Mouse (Mus musculus): ENCODE measurements at regions not wholly inside any gene's neighbourhood (a gene's known extent, or its start where the extent isn't known, plus 50 kb on each side); places are given as distances from the start of the nearest gene placed in this dataset.

- no peak overlapping the region for H3K9ac ChIP-seq
- no peak for ATAC-seq
- no peaks in the 10 kb centered on the region for H3K36me3 ChIP-seq
- no peaks in the 10 kb centered on the region for H3K9me3 ChIP-seq
- no peak overlapping the region for H3K27ac ChIP-seq
- H3K4me2 ChIP-seq (replicated peaks): no peak overlapping the region
- H3K4me3 ChIP-seq (replicated peaks): no peak overlapping the region
- 0 out of 2 replicates have a peak, but pooled peaks cover 5% of the 10 kb centered on the region for H3K4me1 ChIP-seq (replicated peaks)
- no peaks in the 10 kb centered on the region for H3K27me3 ChIP-seq (replicated peaks)
- 86% methylated on average over 8 of the region's 8 CpGs for WGBS
These were observed 218.3 kb upstream of the Amigo2 start for GRCm38 (mm10) chr15:97465366-97465765.

- H3K27me3 ChIP-seq (replicated peaks): no peaks in the 10 kb centered on the region
- no peaks in the 10 kb centered on the region for H3K36me3 ChIP-seq
- ATAC-seq: no peak
- H3K27ac ChIP-seq: no peak overlapping the region
- no peak overlapping the region for H3K9ac ChIP-seq
- WGBS: 84% methylated on average over 9 of the region's 9 CpGs
- no peak overlapping the region for H3K4me2 ChIP-seq (replicated peaks)
- H3K9me3 ChIP-seq: no peaks in the 10 kb centered on the region
- no peak overlapping the region for H3K4me3 ChIP-seq (replicated peaks)
- 0 out of 2 replicates have a peak, but pooled peaks cover 5% of the 10 kb centered on the region for H3K4me1 ChIP-seq (replicated peaks)
These were observed 217.7 kb upstream of the Amigo2 start for GRCm38 (mm10) chr15:97464737-97465136.

- H3K27me3 ChIP-seq (replicated peaks): no peaks in the 10 kb centered on the region
- no peaks in the 10 kb centered on the region for H3K9me3 ChIP-seq
- no peak overlapping the region for H3K4me3 ChIP-seq (replicated peaks)
- H3K4me1 ChIP-seq (replicated peaks): no peaks in the 10 kb centered on the region
- H3K4me2 ChIP-seq (replicated peaks): no peak overlapping the region
- H3K9ac ChIP-seq: no peak overlapping the region
- no peak for ATAC-seq
- H3K27ac ChIP-seq: no peak overlapping the region
- WGBS: 56% methylated on average over 2 of the region's 2 CpGs
- H3K36me3 ChIP-seq: no peaks in the 10 kb centered on the region
These were observed 215.5 kb upstream of the Amigo2 start for GRCm38 (mm10) chr15:97462587-97462986.

GRCm38 (mm10) chr15:97462006-97462405, 214.9 kb upstream of the Amigo2 start:
- no peaks in the 10 kb centered on the region for H3K4me1 ChIP-seq (replicated peaks)
- H3K4me3 ChIP-seq (replicated peaks): no peak overlapping the region
- no peak overlapping the region for H3K9ac ChIP-seq
- no peak overlapping the region for H3K27ac ChIP-seq
- H3K27me3 ChIP-seq (replicated peaks): no peaks in the 10 kb centered on the region
- 87% methylated on average over 7 of the region's 7 CpGs for WGBS
- H3K9me3 ChIP-seq: no peaks in the 10 kb centered on the region
- no peak for ATAC-seq
- H3K36me3 ChIP-seq: no peaks in the 10 kb centered on the region
- H3K4me2 ChIP-seq (replicated peaks): no peak overlapping the region

- Histone ChIP-seq H3K36me3 (no peaks in the 10 kb centered on the region), H3K27me3 (replicated peaks) (no peaks in the 10 kb centered on the region), H3K4me1 (replicated peaks) (no peaks in the 10 kb centered on the region), H3K4me3 (replicated peaks) (no peak overlapping the region), H3K4me2 (replicated peaks) (no peak overlapping the region), H3K9ac (no peak overlapping the region), H3K9me3 (no peaks in the 10 kb centered on the region), H3K27ac (no peak overlapping the region)
- no peak for ATAC-seq
- WGBS: 77% methylated on average over 7 of the region's 7 CpGs
These were observed 214.0 kb upstream of the Amigo2 start for GRCm38 (mm10) chr15:97461060-97461459.

DNA sequence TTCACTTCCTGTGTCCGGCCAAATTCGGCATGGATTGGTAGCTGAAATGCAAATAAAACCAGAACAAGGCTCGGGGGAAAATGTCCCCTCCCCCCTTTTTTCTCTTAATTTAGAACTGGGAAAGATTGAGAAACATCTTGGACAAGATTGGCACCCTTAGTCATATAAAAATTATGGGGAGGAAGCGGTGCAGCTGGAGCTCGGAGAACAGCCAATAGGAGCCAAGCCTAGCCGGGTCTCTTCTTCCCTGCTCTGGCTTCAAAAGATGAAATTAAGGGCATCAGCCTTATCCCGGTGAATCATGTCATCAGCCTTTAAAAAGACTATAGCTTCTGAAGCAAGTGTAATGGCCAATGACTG, 213.3 kb upstream of the Amigo2 start:
- Histone ChIP-seq H3K36me3 (no peaks in the 10 kb centered on the region), H3K4me1 (replicated peaks) (no peaks in the 10 kb centered on the region), H3K9ac (no peak overlapping the region), H3K27ac (no peak overlapping the region), H3K4me2 (replicated peaks) (no peak overlapping the region), H3K27me3 (replicated peaks) (no peaks in the 10 kb centered on the region), H3K9me3 (no peaks in the 10 kb centered on the region), H3K4me3 (replicated peaks) (no peak overlapping the region)
- ATAC-seq: no peak
- WGBS: 82% methylated on average over 7 of the region's 7 CpGs

GRCm38 (mm10) chr15:97459606-97460359, 212.7 kb upstream of the Amigo2 start:
- Histone ChIP-seq H3K27me3 (replicated peaks) (no peaks in the 10 kb centered on the region), H3K9ac (no peak overlapping the region), H3K4me1 (replicated peaks) (no peaks in the 10 kb centered on the region), H3K4me3 (replicated peaks) (no peak overlapping the region), H3K36me3 (no peaks in the 10 kb centered on the region), H3K27ac (no peak overlapping the region), H3K4me2 (replicated peaks) (no peak overlapping the region), H3K9me3 (no peaks in the 10 kb centered on the region)
- no peak for ATAC-seq
- WGBS: 88% methylated on average over 19 of the region's 19 CpGs

- H3K4me2 ChIP-seq (replicated peaks): peak overlapping the region; percentile 32; the same call in 1 of the 2 replicates
- 60% methylated on average over 11 of the region's 11 CpGs for WGBS
- H3K9me3 ChIP-seq: no peaks in the 10 kb centered on the region
These were observed 211.7 kb upstream of the Amigo2 start for GRCm38 (mm10) chr15:97458748-97459221.

GRCm38 (mm10) chr15:97458139-97458747, 211.2 kb upstream of the Amigo2 start:
- 30% methylated on average over 17 of the region's 17 CpGs for WGBS
- Histone ChIP-seq H3K4me1 (replicated peaks) (no peaks in the 10 kb centered on the region), H3K4me2 (replicated peaks) (peak overlapping the region; percentile 32), H3K9ac (no peak overlapping the region), H3K27ac (no peak overlapping the region), H3K36me3 (no peaks in the 10 kb centered on the region), H3K27me3 (replicated peaks) (no peaks in the 10 kb centered on the region), H3K9me3 (no peaks in the 10 kb centered on the region), H3K4me3 (replicated peaks) (no peak overlapping the region)
- no peak for ATAC-seq

More at GRCm38 (mm10) chr15:97458748-97459221, 211.7 kb upstream of the Amigo2 start:
- Histone ChIP-seq H3K9ac (no peak overlapping the region), H3K4me3 (replicated peaks) (no peak overlapping the region), H3K27me3 (replicated peaks) (no peaks in the 10 kb centered on the region), H3K36me3 (no peaks in the 10 kb centered on the region), H3K4me1 (replicated peaks) (no peaks in the 10 kb centered on the region), H3K27ac (no peak overlapping the region)
- ATAC-seq: no peak

GRCm38 (mm10) chr15:97457468-97457867, 210.4 kb upstream of the Amigo2 start:
- WGBS: 89% methylated on average over 8 of the region's 8 CpGs

GRCm38 (mm10) chr15:97456991-97457390, 209.9 kb upstream of the Amigo2 start:
- Histone ChIP-seq H3K4me2 (replicated peaks) (no peak overlapping the region), H3K4me3 (replicated peaks) (no peak overlapping the region), H3K27ac (no peak overlapping the region), H3K4me1 (replicated peaks) (no peaks in the 10 kb centered on the region), H3K9ac (no peak overlapping the region), H3K9me3 (no peaks in the 10 kb centered on the region), H3K36me3 (no peaks in the 10 kb centered on the region), H3K27me3 (replicated peaks) (no peaks in the 10 kb centered on the region)
- 87% methylated on average over 16 of the region's 16 CpGs for WGBS
- no peak for ATAC-seq

More at GRCm38 (mm10) chr15:97457468-97457867, 210.4 kb upstream of the Amigo2 start:
- H3K4me3 ChIP-seq (replicated peaks): no peak overlapping the region
- ATAC-seq: no peak
- H3K27ac ChIP-seq: no peak overlapping the region
- H3K36me3 ChIP-seq: no peaks in the 10 kb centered on the region
- H3K9me3 ChIP-seq: no peaks in the 10 kb centered on the region
- no peak overlapping the region for H3K9ac ChIP-seq
- no peak overlapping the region for H3K4me2 ChIP-seq (replicated peaks)
- H3K27me3 ChIP-seq (replicated peaks): no peaks in the 10 kb centered on the region
- H3K4me1 ChIP-seq (replicated peaks): no peaks in the 10 kb centered on the region

DNA sequence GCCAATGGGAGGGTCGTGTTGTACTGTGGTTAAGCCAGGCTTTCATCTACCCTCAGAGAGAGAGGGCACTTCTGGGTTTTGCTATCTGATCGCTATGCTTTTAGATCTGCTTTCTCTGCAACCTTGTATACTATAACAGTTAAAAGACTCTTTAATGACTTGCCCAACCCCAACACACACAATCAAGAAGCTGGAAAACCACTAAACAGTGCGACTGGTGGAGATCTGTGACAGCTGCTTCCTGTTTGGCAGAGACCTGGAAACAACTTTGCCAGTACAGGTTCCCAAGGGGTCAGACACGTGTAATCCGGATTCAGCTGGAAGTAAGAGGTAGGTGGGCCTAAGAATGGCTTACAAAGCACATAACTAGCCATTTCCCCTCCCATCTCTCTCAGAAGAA, 208.6 kb upstream of the Amigo2 start:
- Histone ChIP-seq H3K27me3 (replicated peaks) (no peaks in the 10 kb centered on the region), H3K4me3 (replicated peaks) (no peak overlapping the region), H3K9me3 (no peaks in the 10 kb centered on the region), H3K27ac (no peak overlapping the region), H3K4me2 (replicated peaks) (no peak overlapping the region), H3K4me1 (replicated peaks) (no peaks in the 10 kb centered on the region), H3K36me3 (no peaks in the 10 kb centered on the region), H3K9ac (no peak overlapping the region)
- ATAC-seq: no peak
- WGBS: 50% methylated on average over 5 of the region's 5 CpGs

DNA sequence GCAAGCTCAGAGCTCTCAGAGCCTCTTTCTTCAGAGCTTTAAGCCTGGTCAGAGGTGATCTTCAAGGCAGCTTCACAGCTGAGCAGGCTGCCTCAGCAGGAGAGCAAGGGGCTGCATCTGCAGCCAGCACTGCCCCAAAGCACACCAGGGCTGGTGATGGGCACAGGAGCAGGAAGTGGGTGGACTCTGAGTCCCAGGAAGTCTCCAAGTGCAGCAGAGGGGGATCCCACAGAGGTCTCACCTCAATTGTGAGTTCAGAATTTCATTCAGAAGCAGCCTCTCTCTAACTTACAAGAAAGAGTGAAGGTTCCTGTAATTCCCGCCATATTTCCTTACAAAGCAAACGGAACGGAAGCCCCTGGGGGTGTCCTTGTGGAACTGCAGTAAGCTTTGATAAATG, 202.6 kb upstream of the Amigo2 start:
- 77% methylated on average over 3 of the region's 3 CpGs for WGBS
- no peak for ATAC-seq
- H3K9me3 ChIP-seq: no peaks in the 10 kb centered on the region
- no peak overlapping the region for H3K27ac ChIP-seq
- no peaks in the 10 kb centered on the region for H3K27me3 ChIP-seq (replicated peaks)
- H3K4me3 ChIP-seq (replicated peaks): no peak overlapping the region
- no peaks in the 10 kb centered on the region for H3K36me3 ChIP-seq
- no peak overlapping the region for H3K4me2 ChIP-seq (replicated peaks)
- no peaks in the 10 kb centered on the region for H3K4me1 ChIP-seq (replicated peaks)
- no peak overlapping the region for H3K9ac ChIP-seq

All from intestine, embryonic 15.5 days (tissue).